Mouse (Mus musculus): ENCODE results near the gene E130114P18Rik.

E130114P18Rik gene

DNA sequence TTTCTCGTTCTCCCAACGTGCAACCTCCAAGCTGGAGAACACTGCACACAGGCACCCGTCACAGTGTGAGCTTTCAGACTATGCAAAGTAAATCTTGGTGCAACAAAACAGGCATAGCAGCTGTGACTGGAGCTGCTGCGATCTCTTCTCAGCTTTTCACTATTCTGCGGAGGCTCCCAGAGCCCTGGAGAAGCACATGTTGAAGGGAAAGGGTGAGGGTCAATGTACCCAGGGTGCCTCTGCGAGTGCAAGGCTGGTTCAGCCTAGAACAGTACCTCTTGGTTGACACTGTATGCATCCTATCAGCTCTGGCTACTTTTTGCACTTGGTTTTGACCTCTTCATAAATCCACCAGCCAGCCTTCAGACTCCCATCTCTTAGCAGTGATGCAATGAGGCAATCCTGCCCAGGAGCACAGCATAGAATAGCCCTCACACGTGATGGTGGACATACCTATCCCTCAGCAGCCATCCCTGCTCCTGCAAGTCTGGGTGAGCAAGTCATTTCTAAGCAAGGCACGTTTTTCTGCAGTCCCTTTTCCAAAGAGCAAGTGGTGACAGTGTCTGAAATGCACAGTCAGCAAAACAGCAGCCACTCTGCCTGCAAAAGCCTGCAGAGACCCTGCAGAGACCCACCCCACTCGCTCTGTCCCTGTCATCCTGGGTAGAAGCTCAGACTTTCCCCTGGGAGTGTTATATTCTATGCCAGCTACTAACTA, 67.7 kb downstream of the E130114P18Rik start:
- no peak for DNase-seq (ENCODE audit: extremely low read depth, low read depth)

- no peak for DNase-seq (ENCODE audit: extremely low read depth, low read depth)
These were observed 70.3 kb downstream of the E130114P18Rik start for GRCm38 (mm10) chr4:97707373-97708152.

DNA sequence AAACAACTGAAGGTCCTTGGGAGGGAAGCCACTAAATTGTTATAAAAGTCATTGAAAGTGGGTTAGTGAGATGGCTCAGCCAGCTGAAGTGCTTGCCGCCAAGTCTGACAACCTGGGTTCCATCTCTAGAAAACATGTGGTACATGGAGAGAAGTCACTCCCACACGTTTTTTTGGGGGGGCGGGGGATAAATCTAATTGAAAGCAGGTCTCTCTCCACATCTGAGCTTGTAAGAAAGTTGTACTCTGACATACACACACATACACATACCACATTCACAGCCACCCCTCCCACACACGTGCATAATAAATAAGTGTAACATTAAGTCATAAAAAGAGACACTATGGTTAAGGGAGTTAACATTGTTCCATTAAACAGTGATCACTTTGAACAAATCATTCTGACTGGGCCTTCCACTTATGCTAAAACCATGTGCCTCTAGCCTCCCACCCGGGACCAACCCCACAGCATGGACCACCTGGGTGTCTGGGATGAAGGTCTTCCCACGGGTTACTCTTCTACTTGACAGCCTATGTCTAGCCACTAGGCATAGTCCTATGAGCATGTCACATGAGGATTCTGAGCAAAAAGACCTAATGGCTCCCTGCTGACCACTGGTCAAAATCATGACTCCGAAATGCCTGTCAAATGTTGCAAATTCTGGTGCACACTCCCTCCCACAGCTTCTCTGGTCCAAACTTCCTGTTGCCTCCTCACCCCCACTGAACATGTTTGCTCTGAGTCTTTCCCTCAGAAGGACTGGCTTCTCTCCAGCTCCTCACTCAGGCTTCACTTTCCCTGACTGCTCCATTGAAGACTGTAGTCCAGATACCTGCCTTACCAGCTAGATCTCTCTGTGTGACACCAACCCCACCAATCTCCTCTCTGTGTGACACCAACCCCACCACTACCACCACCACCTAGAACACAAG, 80.9 kb downstream of the E130114P18Rik start:
- no peak for DNase-seq (ENCODE audit: extremely low read depth, low read depth)

DNA sequence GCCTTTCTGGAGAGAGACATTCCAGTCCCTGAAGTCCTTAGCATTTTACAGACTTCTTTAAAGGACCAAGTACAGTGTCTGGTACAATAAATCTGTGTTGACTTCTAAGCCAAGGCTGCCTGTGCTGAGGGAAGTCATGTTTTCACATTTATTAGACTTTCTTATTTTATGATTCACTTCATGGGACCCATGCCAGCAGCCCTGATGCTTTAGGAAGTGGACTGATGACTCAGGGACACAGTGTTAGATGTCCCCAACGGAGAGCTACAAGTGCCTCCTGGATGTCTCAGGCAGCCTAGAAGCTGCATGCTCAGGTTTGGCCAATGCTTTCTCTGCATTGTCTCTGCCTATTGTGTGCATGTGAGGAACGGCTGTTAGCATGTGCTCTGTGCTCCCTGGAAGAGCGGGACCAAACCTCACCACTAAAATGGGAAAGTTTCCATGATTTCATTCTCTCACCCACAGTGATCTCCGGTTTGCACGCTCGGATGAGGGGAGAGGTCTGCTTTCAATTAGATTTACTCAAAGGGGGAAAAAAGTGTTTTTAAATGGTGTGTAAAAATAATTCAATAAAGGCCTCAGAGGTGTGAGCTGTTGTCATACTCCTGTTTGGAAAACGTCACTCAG, 82.4 kb downstream of the E130114P18Rik start:
- no peak for DNase-seq (ENCODE audit: extremely low read depth, low read depth)

DNA sequence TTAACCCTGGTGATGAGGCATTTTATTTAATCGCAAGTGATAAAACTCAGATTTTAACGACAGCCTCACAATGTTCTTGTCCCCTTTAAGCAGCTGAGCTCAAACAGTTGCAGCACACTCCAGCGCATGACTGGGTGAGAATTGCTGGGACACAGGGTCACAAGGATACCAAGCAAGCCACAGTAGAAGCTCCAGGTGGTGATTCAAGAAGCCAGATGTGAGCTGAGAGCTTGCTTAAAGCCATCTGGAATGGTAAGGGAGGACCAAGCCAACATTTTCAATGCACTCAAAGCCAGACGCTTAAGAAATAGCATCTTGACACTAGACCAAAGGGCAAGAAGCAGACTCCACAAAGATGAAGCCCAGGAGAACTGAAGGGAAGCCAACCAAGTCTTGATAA, 83.9 kb downstream of the E130114P18Rik start:
- DNase-seq (ENCODE audit: extremely low read depth, low read depth), result no peak

DNA sequence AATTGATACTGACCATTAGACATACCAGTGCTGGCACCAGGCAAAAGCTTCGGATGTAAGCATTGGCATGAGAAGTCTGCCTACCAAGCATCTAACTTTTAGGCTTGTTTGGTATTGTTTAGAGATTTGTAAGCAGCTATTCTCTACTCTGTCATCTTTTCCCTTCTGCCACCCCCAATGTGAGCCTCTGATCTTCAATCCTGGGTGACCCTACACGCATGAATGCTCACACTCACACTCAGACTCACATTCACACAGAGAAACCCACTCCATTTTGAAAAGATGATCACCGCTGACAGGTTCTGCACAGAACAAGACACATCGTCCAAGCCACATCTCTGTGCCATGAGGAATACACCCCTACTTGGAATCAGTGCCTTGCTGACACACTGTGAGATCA, 84.8 kb downstream of the E130114P18Rik start:
- no peak for DNase-seq (ENCODE audit: extremely low read depth, low read depth)

GRCm38 (mm10) chr4:97690384-97690766, 87.5 kb downstream of the E130114P18Rik start:
- DNase-seq (ENCODE audit: extremely low read depth, low read depth), result no peak

- no peak for DNase-seq (ENCODE audit: extremely low read depth, low read depth)
These were observed 88.2 kb downstream of the E130114P18Rik start for GRCm38 (mm10) chr4:97689456-97690383.

DNA sequence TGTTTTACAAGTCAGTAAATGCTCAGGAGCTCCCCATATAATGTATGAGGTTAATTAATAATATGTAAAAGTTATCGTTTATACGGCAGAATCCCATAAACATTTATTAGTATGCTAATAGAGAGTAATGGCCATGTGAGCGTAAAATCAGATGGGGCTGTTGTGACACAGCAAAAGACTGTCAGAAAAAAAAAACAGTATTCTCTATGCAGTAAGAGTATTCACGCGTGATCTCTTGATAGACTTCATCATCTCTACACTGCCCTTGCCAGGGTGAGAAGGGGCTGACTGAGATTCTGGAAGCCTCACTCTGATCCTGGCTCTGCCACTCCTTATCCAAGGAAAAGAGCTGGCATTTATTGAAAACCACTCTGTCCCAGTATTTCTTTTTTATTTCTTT, 91.9 kb downstream of the E130114P18Rik start:
- no peak for DNase-seq (ENCODE audit: extremely low read depth, low read depth)

DNA sequence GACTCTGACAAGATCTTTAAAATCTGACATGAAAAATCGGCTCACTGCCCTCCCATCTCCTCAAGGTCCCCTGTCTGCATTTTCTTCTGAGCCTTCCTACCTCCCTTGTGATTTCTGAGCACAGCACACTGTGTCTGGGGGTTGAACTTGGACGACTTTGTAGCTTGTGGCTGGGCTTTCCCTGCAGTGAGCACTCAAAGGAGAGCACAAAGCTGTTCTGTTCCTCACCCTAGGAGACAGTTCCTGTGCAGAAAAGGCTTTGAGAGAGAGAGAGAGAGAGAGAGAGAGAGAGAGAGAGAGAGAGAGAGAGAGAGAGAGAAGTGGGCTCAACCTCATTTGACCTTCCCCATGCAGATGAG, 101.3 kb downstream of the E130114P18Rik start:
- no peak for DNase-seq (ENCODE audit: extremely low read depth, low read depth)

DNA sequence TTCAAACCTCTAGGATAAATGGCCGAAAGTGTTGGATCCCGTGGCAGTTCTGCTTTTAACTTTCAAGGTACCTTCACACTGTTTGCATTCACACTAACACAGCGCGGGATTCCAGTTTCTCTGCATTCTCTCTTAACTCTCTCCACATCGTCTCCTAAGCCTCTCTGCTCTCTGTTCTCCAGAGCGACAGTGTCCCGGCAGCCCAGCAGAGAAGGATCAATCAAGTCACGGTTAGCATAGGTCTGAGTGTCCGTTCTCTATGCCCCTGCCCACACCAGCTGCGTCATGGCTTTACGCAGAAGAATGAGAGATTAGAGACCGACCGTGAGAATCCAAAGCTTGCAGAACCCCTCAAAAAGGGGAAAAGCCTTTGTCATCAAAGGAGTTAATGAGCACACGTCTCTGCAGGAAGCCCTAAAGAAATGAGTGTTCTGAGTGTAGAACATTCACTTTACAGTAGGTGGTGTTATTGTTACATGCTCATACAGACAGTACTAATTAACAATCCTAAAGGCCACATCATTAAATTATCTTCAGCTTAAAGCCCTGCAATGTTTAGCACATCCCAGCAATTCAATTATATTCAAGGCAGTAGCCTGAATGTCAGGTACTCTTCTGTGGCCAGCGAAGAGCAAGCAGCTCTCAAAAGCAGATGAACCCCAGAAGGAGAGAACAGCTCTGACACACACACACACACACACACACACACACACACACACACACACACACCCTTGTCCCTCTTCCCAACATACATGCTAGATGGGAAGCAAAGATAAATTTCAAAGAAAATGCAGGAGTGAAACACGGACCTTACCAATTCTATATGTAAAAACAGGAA, 101.9 kb downstream of the E130114P18Rik start:
- no peak for DNase-seq (ENCODE audit: extremely low read depth, low read depth)

DNA sequence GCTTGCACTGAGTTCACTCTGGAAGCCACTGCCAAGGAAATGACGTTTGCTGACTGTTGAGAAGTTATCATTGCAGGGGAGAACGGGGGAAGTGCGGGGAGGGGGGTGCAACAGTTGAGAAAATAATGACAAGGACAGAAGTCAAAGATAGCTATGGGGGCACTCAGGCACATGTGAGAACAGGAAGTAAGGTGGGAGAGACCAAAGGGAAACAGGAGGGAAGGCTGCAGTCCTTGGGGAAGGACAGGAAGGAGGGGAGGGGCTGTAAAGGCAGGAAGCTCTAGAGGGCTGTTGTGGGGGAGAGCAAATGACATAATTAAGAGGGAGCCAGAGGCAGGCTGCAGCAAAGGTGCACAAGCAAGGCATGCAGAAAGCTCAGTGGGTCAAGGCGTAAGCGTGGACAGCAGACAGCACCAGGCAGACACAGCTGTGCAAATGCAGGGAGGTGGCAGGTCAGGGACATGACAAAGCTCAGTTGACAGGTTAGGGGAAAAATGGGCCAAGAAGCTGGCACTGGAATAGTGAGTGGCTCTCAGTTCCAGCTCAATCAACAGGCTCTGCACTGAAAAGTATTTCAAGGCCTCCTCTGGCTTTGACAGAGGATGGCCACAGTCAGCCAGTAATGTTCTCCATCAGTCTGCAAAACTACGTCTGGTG, 103.9 kb downstream of the E130114P18Rik start:
- DNase-seq (ENCODE audit: extremely low read depth, low read depth), result no peak

DNA sequence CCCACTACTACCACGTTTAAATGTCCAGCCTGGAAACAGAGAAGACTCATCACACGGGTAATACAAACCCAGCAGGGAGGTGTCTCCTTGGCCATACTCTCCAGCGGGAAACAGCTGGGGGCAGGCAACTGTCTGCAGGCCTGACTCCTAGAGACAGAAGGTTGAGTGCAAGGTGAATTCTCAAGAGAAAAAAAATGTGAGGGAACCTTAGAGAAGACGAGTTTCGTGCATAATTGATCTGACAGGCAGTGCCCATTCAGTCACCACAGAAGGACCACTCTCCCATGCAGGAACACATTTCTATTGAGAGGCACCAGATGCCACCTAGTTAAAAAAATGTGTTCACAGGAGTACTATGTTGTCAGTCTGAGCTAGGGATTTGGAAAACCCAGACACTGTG, 105.4 kb downstream of the E130114P18Rik start:
- DNase-seq (ENCODE audit: extremely low read depth, low read depth), result no peak

DNA sequence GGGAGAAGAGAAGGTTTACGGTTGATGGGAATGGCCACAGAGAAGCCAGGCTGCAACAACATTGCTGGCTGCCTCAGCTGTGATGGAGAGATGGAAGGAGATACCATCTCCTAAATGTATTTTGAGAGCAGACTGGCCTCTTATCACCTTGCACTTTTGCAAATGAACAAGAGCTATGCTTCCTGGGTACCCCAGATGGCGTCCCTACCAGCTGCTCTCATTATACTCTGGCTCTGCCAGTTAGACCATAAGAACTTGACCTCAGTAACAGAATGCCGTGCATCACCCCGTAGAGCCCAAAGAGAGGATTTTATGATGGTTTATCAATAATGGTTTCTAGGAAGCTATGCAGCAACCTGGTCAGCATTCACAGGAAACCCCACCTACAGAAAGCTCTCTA, 106.0 kb downstream of the E130114P18Rik start:
- no peak for DNase-seq (ENCODE audit: extremely low read depth, low read depth)

- DNase-seq (ENCODE audit: extremely low read depth, low read depth), result no peak
These were observed 107.5 kb downstream of the E130114P18Rik start for GRCm38 (mm10) chr4:97670418-97670817.

DNA sequence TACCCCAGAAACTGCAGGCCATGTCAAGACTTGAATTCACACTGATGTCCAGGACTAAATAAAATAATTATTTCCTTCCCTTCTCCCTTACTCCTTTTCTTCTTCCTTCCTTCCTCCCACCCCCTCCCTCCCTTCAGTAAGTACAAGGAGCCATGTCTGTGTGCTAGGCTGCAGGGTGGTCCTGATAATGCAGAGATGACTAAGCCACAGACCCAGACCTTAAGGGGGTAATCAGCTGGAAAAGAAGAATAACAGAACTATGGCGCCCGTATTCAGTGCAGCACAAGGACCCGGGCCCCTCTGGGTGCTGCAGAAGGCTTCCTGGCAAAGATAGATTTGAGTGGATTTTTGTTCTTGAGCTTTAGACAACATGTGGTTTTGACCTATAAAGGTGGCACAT, 108.1 kb downstream of the E130114P18Rik start:
- DNase-seq (ENCODE audit: extremely low read depth, low read depth), result no peak

DNA sequence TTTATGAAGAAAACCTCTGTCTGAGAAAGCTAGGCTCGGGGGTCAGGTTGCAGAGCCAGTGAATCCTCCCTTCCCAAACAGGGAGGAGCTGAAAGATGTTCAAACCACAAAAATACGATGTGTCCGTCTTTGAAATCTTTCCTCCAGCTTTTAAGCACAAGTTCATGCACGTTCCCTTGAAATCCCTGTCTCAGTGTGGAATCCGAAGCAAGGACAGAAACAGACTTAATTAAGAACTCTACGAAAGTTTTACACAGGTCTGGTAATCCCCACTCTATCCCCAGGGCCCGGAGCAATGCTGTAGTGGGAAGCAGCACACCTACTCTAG, 112.5 kb downstream of the E130114P18Rik start:
- DNase-seq (ENCODE audit: extremely low read depth, low read depth), result no peak

- DNase-seq (ENCODE audit: extremely low read depth, low read depth), result no peak
These were observed 113.0 kb downstream of the E130114P18Rik start for GRCm38 (mm10) chr4:97664738-97665427.
